Mouse (Mus musculus) midbrain, embryonic 15.5 days (tissue): ENCODE results near the gene Mfsd14b. TPM values are rescaled to one million over a fixed set of nuclear protein-coding genes. Genes with fewer than 3 reads are reported as not detected.

ENCODE experiments used
- ATAC-seq: fragments of 200-750 bp; cut with Nextera tagmentation; replicated peaks from 2 replicates; pipeline ENCODE4 v1.8.0; 2017; ENCODE audit warnings: moderate TSS enrichment
- H3K27ac ChIP-seq: fragments of 300-500 bp; sonication (generic); 2 replicates; pipeline ENCODE4 v1.5.1; 2015; ENCODE audit warnings: mild to moderate bottlenecking, inconsistent platforms
- H3K27me3 ChIP-seq: fragments of 300-500 bp; sonication (generic); replicated peaks from 2 replicates; pipeline ENCODE4 v1.6.1; 2015; ENCODE audit warnings: inconsistent platforms
- H3K36me3 ChIP-seq: fragments of 300-500 bp; sonication (generic); replicated peaks from 2 replicates; pipeline ENCODE4 v1.6.1; 2015; ENCODE audit warnings: inconsistent platforms
- H3K4me1 ChIP-seq: fragments of 300-500 bp; sonication (generic); 2 replicates; pipeline ENCODE4 v1.6.1; 2015; ENCODE audit warnings: inconsistent platforms
- H3K4me2 ChIP-seq: fragments of 300-500 bp; sonication (generic); 2 replicates; pipeline ENCODE4 v1.6.1; 2015; ENCODE audit warnings: inconsistent platforms, mild to moderate bottlenecking, moderate library complexity
- H3K4me3 ChIP-seq: fragments of 300-500 bp; sonication (generic); 2 replicates; pipeline ENCODE4 v1.5.1; 2015; ENCODE audit warnings: mild to moderate bottlenecking, inconsistent platforms
- H3K9ac ChIP-seq: fragments of 300-500 bp; sonication (generic); 2 replicates; pipeline ENCODE4 v1.6.1; 2015; ENCODE audit warnings: mild to moderate bottlenecking, inconsistent platforms
- H3K9me3 ChIP-seq: fragments of 300-500 bp; sonication (generic); 2 replicates; pipeline ENCODE4 v1.6.1; 2016; ENCODE audit warnings: inconsistent platforms
- WGBS: fragments of 180-500 bp; shearing (Covaris S2); methylation state at CpG from one replicate; pipeline ENCODE4 v1.1.7; 2015; ENCODE audit warnings: mixed read lengths; 5-methylcytosine and 5-hydroxymethylcytosine counted together
- polyA plus RNA-seq: library from polyadenylated mRNA; unstranded; fragments of >200 nt; fragmentation: Nextera tagmentation; extraction: Ambion mirVana; gene quantifications from 2 replicates; pipeline ENCODE4 v1.2.1, GENCODE M21; 2015

Mfsd14b gene
- polyA plus RNA-seq, 1 experiment from 2014 or later: 31.4 TPM

DNA sequence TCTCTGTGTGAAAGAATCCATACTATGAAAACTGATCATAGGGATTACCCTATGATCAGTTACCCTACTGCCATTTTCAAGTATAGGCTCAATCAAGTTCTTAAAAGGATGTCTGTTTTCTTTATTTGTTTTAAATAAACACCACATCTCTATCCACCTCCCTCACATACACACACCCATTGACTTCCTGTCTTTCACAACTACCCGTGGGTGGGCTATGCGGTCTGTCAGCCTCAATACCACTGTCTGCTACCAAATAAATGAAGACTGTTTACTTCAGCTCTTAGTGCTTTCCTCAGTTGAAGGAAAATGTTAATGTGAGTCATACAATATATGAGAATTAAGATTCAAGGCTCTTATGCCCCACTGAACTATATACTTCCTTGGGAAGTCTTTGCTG is 42.8 kb downstream of the Mfsd14b start:
- no peak overlapping the region for H3K27ac ChIP-seq
- no peaks in the 10 kb centered on the region for H3K4me1 ChIP-seq
- H3K27me3 ChIP-seq: no peaks in the 10 kb centered on the region
- H3K9ac ChIP-seq: no peak overlapping the region
- peaks cover 19% of the 10 kb centered on the region; the same call in 1 of the 2 replicates for H3K36me3 ChIP-seq
- H3K9me3 ChIP-seq: no peaks in the 10 kb centered on the region
- H3K4me3 ChIP-seq: no peak overlapping the region
- H3K4me2 ChIP-seq: no peak overlapping the region
- ATAC-seq: no peak
- 94% methylated on average over 2 of the region's 2 CpGs for WGBS

- H3K27ac ChIP-seq: no peak within 1 kb of the TSS
- no peak within 1 kb of the TSS for H3K9ac ChIP-seq
- H3K9me3 ChIP-seq: no peaks in the 10 kb centered on the region
- no peaks in the 10 kb centered on the region for H3K4me1 ChIP-seq
- 88% methylated on average over 9 of the region's 9 CpGs for WGBS
- no peak within 1 kb of the TSS for H3K4me2 ChIP-seq
- no peak for ATAC-seq
- H3K36me3 ChIP-seq: no peaks in the 10 kb centered on the region
- no peak within 1 kb of the TSS for H3K4me3 ChIP-seq
- no peaks in the 10 kb centered on the region for H3K27me3 ChIP-seq
These were observed 60.1 kb downstream of the Mfsd14b start, which contains the start of gene Prss47 for GRCm38 (mm10) chr13:65052660-65053059. Gene Prss47 (minus strand): TSS chr13:65052760.

DNA sequence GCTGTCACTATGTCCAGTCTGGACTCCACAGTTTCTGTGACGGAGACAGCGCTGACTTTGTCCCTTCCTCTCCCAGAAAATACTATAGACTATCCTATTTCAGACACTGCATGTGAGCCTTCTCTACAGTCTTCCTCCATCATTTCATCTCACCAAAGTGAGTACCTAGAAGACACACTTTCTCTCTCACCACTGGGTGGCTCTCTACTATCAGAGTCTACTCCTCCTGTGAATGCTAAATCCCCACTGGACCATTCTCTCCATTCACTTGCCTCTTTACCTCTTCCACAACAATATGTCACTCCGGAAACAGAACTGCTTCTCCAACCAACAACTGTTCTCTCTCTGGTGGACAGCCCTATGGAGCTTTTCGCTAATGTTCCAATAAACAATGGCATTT is 77.7 kb downstream of the Mfsd14b start:
- no peaks in the 10 kb centered on the region for H3K27me3 ChIP-seq
- no peak for ATAC-seq
- H3K9ac ChIP-seq: no peak overlapping the region
- H3K27ac ChIP-seq: no peak overlapping the region
- H3K4me1 ChIP-seq: no peaks in the 10 kb centered on the region
- no peak overlapping the region for H3K4me2 ChIP-seq
- H3K36me3 ChIP-seq: no peaks in the 10 kb centered on the region
- H3K9me3 ChIP-seq: no peaks in the 10 kb centered on the region
- H3K4me3 ChIP-seq: no peak overlapping the region
- WGBS: 65% methylated on average over 4 of the region's 4 CpGs

DNA sequence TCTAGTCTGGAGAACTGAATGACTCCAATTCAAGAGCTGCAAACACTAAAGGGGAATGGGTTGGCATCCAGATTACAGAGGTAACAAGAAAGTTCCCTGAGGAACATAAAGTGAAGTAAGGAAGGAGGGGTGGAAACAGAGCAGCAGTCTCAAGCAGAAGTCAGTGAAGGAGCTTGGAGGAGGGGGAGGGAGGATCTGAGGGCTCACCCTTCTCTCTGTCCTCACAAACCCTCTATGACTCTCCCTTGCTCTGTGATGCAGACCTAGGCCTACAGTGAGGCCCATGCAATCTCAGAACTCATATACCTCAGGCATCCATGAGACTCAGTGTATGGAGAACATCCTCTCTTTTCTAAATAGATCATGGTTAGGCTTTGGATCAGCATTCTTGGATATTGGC is 80.0 kb downstream of the Mfsd14b start, which contains the start of gene Spata31d1c:
TSS of gene Spata31d1c (plus strand) at position 301 of the 400 bp plus-strand sequence.
- Histone ChIP-seq H3K9ac (no peak within 1 kb of the TSS), H3K4me3 (no peak within 1 kb of the TSS), H3K4me1 (no peaks in the 10 kb centered on the region), H3K27ac (no peak within 1 kb of the TSS), H3K36me3 (no peaks in the 10 kb centered on the region), H3K27me3 (no peaks in the 10 kb centered on the region), H3K4me2 (no peak within 1 kb of the TSS), H3K9me3 (no peaks in the 10 kb centered on the region)
- ATAC-seq: no peak

Other genes starting within 250 kb of the Mfsd14b start
- gene Cntnap3, start 209.0 kb downstream of the Mfsd14b start, polyA plus RNA-seq: 0.48 and 0.51 TPM in 2 replicates
- not detected in 2 replicates for gene Spata31, start 195.6 kb downstream of the Mfsd14b start, polyA plus RNA-seq
- not detected in 2 replicates for gene Spata31d1c, start 79.9 kb downstream of the Mfsd14b start, polyA plus RNA-seq
- gene Prss47, start 60.2 kb downstream of the Mfsd14b start, polyA plus RNA-seq: not detected in 2 replicates
- not detected in 2 replicates for gene Olfr465-ps1, start 25.1 kb upstream of the Mfsd14b start, polyA plus RNA-seq
- not detected in 2 replicates for gene Olfr466, start 37.3 kb upstream of the Mfsd14b start, polyA plus RNA-seq
- 0.22 TPM in 1 of 2 replicates, not detected in the other for gene Nlrp4f, start 93.0 kb upstream of the Mfsd14b start, polyA plus RNA-seq
- gene Gm10775, start 146.6 kb upstream of the Mfsd14b start, polyA plus RNA-seq: 0.14 TPM in 1 of 2 replicates, not detected in the other
- gene Zfp369, start 165.8 kb upstream of the Mfsd14b start, polyA plus RNA-seq: 15.4 and 18.2 TPM in 2 replicates